Mouse (Mus musculus): ENCODE data around the gene Esr1.

GRCm38 (mm10) chr10:4624581-4624980 lies 13.2 kb downstream of the Esr1 start:
- TF ChIP-seq POLR2A (IDR thresholded peaks at IDR 0.05; ENCODE audit: low read depth, low read length): no peak
- TF ChIP-seq CTCF (IDR thresholded peaks at IDR 0.05; ENCODE audit: borderline replicate concordance, insufficient read depth, low read length): no peak

Data from embryonic fibroblast, embryonic 13.5 days (primary cell).